Mouse (Mus musculus) adrenal gland (tissue): ENCODE results near the gene Rprml.

ENCODE experiments used
- intact Hi-C: fragments of 180-260 bp; cut with DNase I; formaldehyde crosslinking; loops from one replicate; pipeline ENCODE4 v1.15.1; 2025
- long read RNA-seq, 2 experiments: library from polyadenylated mRNA; unstranded; transcript quantifications; one replicate each; pipeline ENCODE4 v2.0.0; 2020; ENCODE audit warnings: borderline replicate concordance in 1 of 2; ENCODE audit not compliant: insufficient replicate concordance in 1 of 2

Gene Rprml
- long read RNA-seq, experiment 1, partial matches to known transcripts, result 0 of 1 reads
- long read RNA-seq, experiment 1, other reads (novel, unspliced or antisense), result 0 of 1 reads
- long read RNA-seq, experiment 2, partial matches to known transcripts, result 0 of 1 reads
- long read RNA-seq, experiment 2, other reads (novel, unspliced or antisense), result 1 of 1 reads

- intact Hi-C loops, result no loop called here
These were observed at the start of gene Rprml for GRCm38 (mm10) chr11:103649301-103649982. Gene Rprml (plus strand): TSS chr11:103649570.

- intact Hi-C loops, result no loop called here
These were observed 42.8 kb upstream of the Rprml start for GRCm38 (mm10) chr11:103606611-103607010.

- intact Hi-C loops, result no loop called here
These were observed 38.6 kb upstream of the Rprml start for GRCm38 (mm10) chr11:103610772-103611171.

- intact Hi-C loops, result no loop called here
These were observed 28.3 kb upstream of the Rprml start, which contains the start of gene Gm884 for GRCm38 (mm10) chr11:103621040-103621439. Gene Gm884 (minus strand): TSS chr11:103621140.

GRCm38 (mm10) chr11:103627453-103627852 lies 21.9 kb upstream of the Rprml start:
- intact Hi-C loops, result no loop called here

- intact Hi-C loops, result loop anchor here (5.0 kb wide), 2 partner anchors 42 to 277 kb away; no protein-coding TSS in a partner anchor
These were observed 14.6 kb upstream of the Rprml start for GRCm38 (mm10) chr11:103634806-103635205.

- intact Hi-C loops, result loop anchor here (5.0 kb wide), 2 partner anchors 42 to 277 kb away; no protein-coding TSS in a partner anchor
These were observed 13.9 kb upstream of the Rprml start for GRCm38 (mm10) chr11:103635481-103635880.

- intact Hi-C loops, result loop anchor here (5.0 kb wide), 2 partner anchors 41 to 276 kb away; no protein-coding TSS in a partner anchor
These were observed 13.1 kb upstream of the Rprml start for GRCm38 (mm10) chr11:103636261-103636660.

GRCm38 (mm10) chr11:103638790-103639189 lies 10.6 kb upstream of the Rprml start, which contains the start of gene Lyzl6:
Gene Lyzl6 (minus strand): TSS chr11:103638890.
- intact Hi-C loops, result loop anchor here (1.0 to 5.0 kb wide), 3 partner anchors 39 to 274 kb away; no protein-coding TSS in a partner anchor

- intact Hi-C loops, result loop anchor here (1.0 to 5.0 kb wide), 3 partner anchors 38 to 273 kb away; no protein-coding TSS in a partner anchor
These were observed 9.9 kb upstream of the Rprml start for GRCm38 (mm10) chr11:103639407-103639946.

GRCm38 (mm10) chr11:103643211-103643610 lies 6.2 kb upstream of the Rprml start:
- intact Hi-C loops, result no loop called here

GRCm38 (mm10) chr11:103645731-103646130 lies 3.6 kb upstream of the Rprml start:
- intact Hi-C loops, result no loop called here

GRCm38 (mm10) chr11:103646301-103646700 lies 3.1 kb upstream of the Rprml start:
- intact Hi-C loops, result no loop called here

GRCm38 (mm10) chr11:103647921-103648620 lies 1.3 kb upstream of the Rprml start:
- intact Hi-C loops, result no loop called here

GRCm38 (mm10) chr11:103648656-103649055 lies 714 bp upstream of the Rprml start:
- intact Hi-C loops, result no loop called here

- intact Hi-C loops, result no loop called here
These were observed 668 bp downstream of the Rprml start for GRCm38 (mm10) chr11:103649983-103650493.

- intact Hi-C loops, result no loop called here
These were observed 2.1 kb downstream of the Rprml start for GRCm38 (mm10) chr11:103651426-103651825.

GRCm38 (mm10) chr11:103653359-103653965 lies 4.1 kb downstream of the Rprml start:
- intact Hi-C loops, result no loop called here

GRCm38 (mm10) chr11:103656520-103656919 lies 7.2 kb downstream of the Rprml start:
- intact Hi-C loops, result no loop called here

- intact Hi-C loops, result no loop called here
These were observed 8.8 kb downstream of the Rprml start for GRCm38 (mm10) chr11:103658189-103658588.

- intact Hi-C loops, result no loop called here
These were observed 12.5 kb downstream of the Rprml start for GRCm38 (mm10) chr11:103661863-103662262.
